Mouse (Mus musculus) R1 (cell line): Measurements from ENCODE around the gene Olfr96.
"Not testable (repeated sequence)": the region's sequence is repeated elsewhere in the genome, so short reads cannot be mapped to it uniquely, and the experiment has no call there.

Experiments
- DNase-seq: peaks from one replicate; pipeline ENCODE4 v3.0.0-alpha.2; 2018; ENCODE audit warnings: low read depth, low spot score

Olfr96 gene

GRCm38 (mm10) chr17:37219846-37220245 lies at the start of gene Olfr96:
TSS of gene Olfr96 (plus strand) at chr17:37220146.
- DNase-seq, result no peak

GRCm38 (mm10) chr17:37185474-37185873 lies 34.5 kb upstream of the Olfr96 start:
- no peak for DNase-seq

- DNase-seq, result peak; percentile 78
Measured at GRCm38 (mm10) chr17:37190711-37191110, 29.2 kb upstream of the Olfr96 start.

- no peak for DNase-seq
Measured at GRCm38 (mm10) chr17:37193032-37193431, 26.9 kb upstream of the Olfr96 start.

GRCm38 (mm10) chr17:37193656-37194055 lies 26.3 kb upstream of the Olfr96 start, which contains the start of gene Ubd:
TSS of gene Ubd (plus strand) at chr17:37193892.
- DNase-seq, result no peak

- no peak for DNase-seq
Measured at GRCm38 (mm10) chr17:37194782-37195181, 25.2 kb upstream of the Olfr96 start.

GRCm38 (mm10) chr17:37196845-37197724 lies 22.9 kb upstream of the Olfr96 start:
- peak; percentile 48 for DNase-seq

- no peak for DNase-seq
Measured at GRCm38 (mm10) chr17:37200894-37201293, 19.1 kb upstream of the Olfr96 start, which contains the start of gene Olfr94. TSS of gene Olfr94 (minus strand) at chr17:37200994.

- peak; percentile 83 for DNase-seq
Measured at GRCm38 (mm10) chr17:37203206-37203916, 16.6 kb upstream of the Olfr96 start.

- no peak for DNase-seq
Measured at GRCm38 (mm10) chr17:37203917-37204236, 16.1 kb upstream of the Olfr96 start.

GRCm38 (mm10) chr17:37210884-37211768 lies 8.8 kb upstream of the Olfr96 start:
- peak; percentile 69 for DNase-seq

- no peak for DNase-seq
Measured at GRCm38 (mm10) chr17:37213018-37213417, 6.9 kb upstream of the Olfr96 start, which contains the start of gene Olfr95. TSS of gene Olfr95 (minus strand) at chr17:37213118.

GRCm38 (mm10) chr17:37218486-37218885 lies 1.5 kb upstream of the Olfr96 start:
- no peak for DNase-seq

- DNase-seq, result peak; percentile 23
Measured at GRCm38 (mm10) chr17:37221879-37222278, 1.9 kb downstream of the Olfr96 start.

GRCm38 (mm10) chr17:37237230-37237629 lies 17.3 kb downstream of the Olfr96 start, which contains the start of gene Olfr97:
TSS of gene Olfr97 (minus strand) at chr17:37237330.
- DNase-seq, result not testable (repeated sequence)

GRCm38 (mm10) chr17:37242198-37242597 lies 22.3 kb downstream of the Olfr96 start:
- DNase-seq, result peak; percentile 41

GRCm38 (mm10) chr17:37246715-37247114 lies 26.8 kb downstream of the Olfr96 start:
- DNase-seq, result peak; percentile 74

GRCm38 (mm10) chr17:37249460-37249859 lies 29.5 kb downstream of the Olfr96 start:
- no peak for DNase-seq

- DNase-seq, result peak; percentile 62
Measured at GRCm38 (mm10) chr17:37250544-37250943, 30.6 kb downstream of the Olfr96 start.

GRCm38 (mm10) chr17:37263626-37264025 lies 43.7 kb downstream of the Olfr96 start, which contains the start of gene Olfr98:
TSS of gene Olfr98 (minus strand) at chr17:37263749.
- DNase-seq, result no peak

GRCm38 (mm10) chr17:37270058-37270701 lies 50.2 kb downstream of the Olfr96 start, which contains the start of gene H2-M3:
TSS of gene H2-M3 (plus strand) at chr17:37270220.
- peak; percentile 87 for DNase-seq
